Mouse (Mus musculus): ENCODE measurements at regions not wholly inside any gene's neighbourhood (a gene's known extent, or its start where the extent isn't known, plus 50 kb on each side); places are given as distances from the start of the nearest gene placed in this dataset.

DNA sequence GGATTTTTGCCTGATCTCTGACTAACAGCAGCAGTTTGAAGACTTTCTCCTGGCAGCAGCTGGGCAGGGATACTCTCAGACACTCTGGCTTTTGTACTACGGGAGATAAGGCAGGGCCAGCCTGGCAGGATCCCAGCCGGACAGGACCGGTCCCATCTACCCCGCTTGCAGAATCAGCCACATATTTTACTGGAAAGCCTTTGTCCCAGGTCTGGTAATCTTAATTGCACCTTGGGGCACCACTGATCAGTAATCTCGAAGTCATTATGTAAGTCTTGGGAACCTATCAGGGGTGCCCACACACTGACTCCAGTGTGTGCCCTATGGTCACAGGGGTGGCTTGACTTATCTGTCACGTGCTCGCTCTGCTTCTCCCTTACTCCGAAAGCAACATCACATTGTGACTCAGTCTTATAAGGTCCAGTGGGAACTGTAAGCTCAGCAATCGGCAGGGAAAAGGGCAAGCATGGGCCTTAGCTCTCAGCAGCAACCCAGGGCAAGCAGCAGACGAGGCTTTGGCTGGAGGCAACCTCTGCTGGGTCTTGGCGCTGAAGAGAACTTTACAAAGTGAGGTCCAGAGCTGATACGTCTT, 105.0 kb upstream of the Atp1a1 start:
- 85% methylated on average over 12 of the region's 12 CpGs for WGBS
- Histone ChIP-seq H3K4me1 (ENCODE audit: control insufficient read depth, insufficient read depth, insufficient read length) (no peaks in the 10 kb centered on the region; the same call in 1 of the 2 replicates), H3K27ac (ENCODE audit: insufficient read depth, low read length) (no peak overlapping the region), H3K4me3 (ENCODE audit: extremely low read depth, insufficient read depth, insufficient read length) (no peak overlapping the region), H3K27me3 (ENCODE audit: control insufficient read depth, insufficient read depth, low read length) (no peaks in the 10 kb centered on the region), H3K36me3 (ENCODE audit: control insufficient read depth, insufficient read depth, low read length) (no peaks in the 10 kb centered on the region)
- TF ChIP-seq CTCF (IDR thresholded peaks at IDR 0.05; ENCODE audit: extremely low read depth, insufficient read depth, insufficient read length, insufficient replicate concordance) (no peak), POLR2A (IDR thresholded peaks at IDR 0.05; ENCODE audit: low read depth, low read length) (no peak)
- DNase-seq (ENCODE audit: low read depth in 1 of 2, low spot score in 2 of 2), result no peak

DNA sequence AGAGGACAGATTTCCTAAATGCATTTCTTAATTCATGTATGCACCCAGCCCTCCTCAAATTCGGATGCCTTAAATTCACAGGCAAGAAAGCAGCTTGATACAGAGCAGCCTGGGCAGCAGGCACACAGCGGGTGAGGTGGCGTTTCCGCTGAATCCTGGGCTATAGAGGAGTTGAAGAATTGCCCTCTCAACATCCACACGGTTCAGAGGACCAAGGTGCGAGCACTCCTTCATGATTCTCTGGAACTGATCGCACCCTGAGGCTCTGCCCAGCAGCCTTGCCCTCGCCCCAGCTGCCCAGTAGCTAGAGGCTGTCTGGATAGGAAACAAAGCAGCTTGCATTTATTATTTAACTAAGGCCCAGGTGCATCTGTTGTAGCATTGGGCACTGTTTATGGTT, 104.3 kb upstream of the Atp1a1 start:
- no peaks in the 10 kb centered on the region for H3K4me1 ChIP-seq (ENCODE audit: control insufficient read depth, insufficient read depth, insufficient read length)
- no peak overlapping the region for H3K4me3 ChIP-seq (ENCODE audit: extremely low read depth, insufficient read depth, insufficient read length)
- WGBS, result 93% methylated on average over 8 of the region's 8 CpGs

DNA sequence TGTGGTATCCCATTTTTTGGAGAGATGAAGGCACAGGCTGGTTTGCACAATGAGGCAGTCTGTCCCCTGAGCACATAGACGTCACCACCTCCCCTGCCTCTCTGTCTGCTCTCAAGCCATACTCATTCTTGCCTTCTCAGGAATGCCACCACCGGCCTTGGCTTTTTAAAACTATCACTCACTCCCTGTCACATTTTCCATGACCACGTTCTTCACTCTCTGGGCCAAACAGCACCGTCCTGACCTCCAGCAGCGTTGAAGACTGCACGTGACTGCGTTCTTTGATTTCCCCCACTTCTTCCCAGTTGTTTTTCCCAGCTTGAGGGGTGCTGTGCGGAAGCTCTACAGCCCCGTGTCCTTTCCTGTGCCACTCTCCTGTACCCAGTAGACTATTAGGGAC, 100.4 kb upstream of the Atp1a1 start:
- Histone ChIP-seq H3K27me3 (ENCODE audit: control insufficient read depth, insufficient read depth, low read length) (no peaks in the 10 kb centered on the region), H3K4me3 (ENCODE audit: extremely low read depth, insufficient read depth, insufficient read length) (no peak overlapping the region), H3K27ac (ENCODE audit: insufficient read depth, low read length) (no peak overlapping the region), H3K4me1 (ENCODE audit: control insufficient read depth, insufficient read depth, insufficient read length) (peaks cover 5% of the 10 kb centered on the region; the same call in 1 of the 2 replicates), H3K36me3 (ENCODE audit: control insufficient read depth, insufficient read depth, low read length) (no peaks in the 10 kb centered on the region)
- TF ChIP-seq CTCF (IDR thresholded peaks at IDR 0.05; ENCODE audit: extremely low read depth, insufficient read depth, insufficient read length, insufficient replicate concordance) (no peak), POLR2A (IDR thresholded peaks at IDR 0.05; ENCODE audit: low read depth, low read length) (no peak)
- no peak for DNase-seq (ENCODE audit: low read depth in 1 of 2, low spot score in 2 of 2)
- WGBS, result 80% methylated on average over 9 of the region's 9 CpGs

More for the DNA sequence above, 104.3 kb upstream of the Atp1a1 start:
- Histone ChIP-seq H3K27ac (ENCODE audit: insufficient read depth, low read length) (no peak overlapping the region), H3K27me3 (ENCODE audit: control insufficient read depth, insufficient read depth, low read length) (no peaks in the 10 kb centered on the region), H3K36me3 (ENCODE audit: control insufficient read depth, insufficient read depth, low read length) (no peaks in the 10 kb centered on the region)
- TF ChIP-seq CTCF (IDR thresholded peaks at IDR 0.05; ENCODE audit: extremely low read depth, insufficient read depth, insufficient read length, insufficient replicate concordance) (no peak), POLR2A (IDR thresholded peaks at IDR 0.05; ENCODE audit: low read depth, low read length) (no peak)
- no peak for DNase-seq (ENCODE audit: low read depth in 1 of 2, low spot score in 2 of 2)

DNA sequence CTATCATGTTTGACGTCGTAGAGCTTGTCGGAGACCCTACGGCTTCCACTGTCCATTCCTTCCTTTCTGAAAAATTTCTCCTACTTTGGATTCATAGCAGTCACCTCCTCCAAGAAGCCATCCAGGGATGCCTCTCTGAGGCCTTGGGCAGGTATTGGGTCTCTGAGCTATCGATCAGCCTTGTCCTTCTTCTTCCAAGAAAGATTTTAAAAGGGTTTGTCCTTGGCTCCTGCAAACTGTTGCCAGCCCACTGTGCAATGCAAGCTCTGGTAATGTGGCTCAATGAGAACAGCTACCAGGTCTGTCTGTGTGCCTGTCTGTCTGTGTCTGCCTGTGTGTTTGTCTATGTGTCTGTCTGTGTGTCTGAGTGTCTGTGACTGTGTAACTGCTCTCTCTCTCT, 99.8 kb upstream of the Atp1a1 start:
- no peak for DNase-seq (ENCODE audit: low read depth in 1 of 2, low spot score in 2 of 2)
- Histone ChIP-seq H3K4me1 (ENCODE audit: control insufficient read depth, insufficient read depth, insufficient read length) (peaks cover 5% of the 10 kb centered on the region; the same call in 1 of the 2 replicates), H3K4me3 (ENCODE audit: extremely low read depth, insufficient read depth, insufficient read length) (no peak overlapping the region), H3K36me3 (ENCODE audit: control insufficient read depth, insufficient read depth, low read length) (no peaks in the 10 kb centered on the region), H3K27me3 (ENCODE audit: control insufficient read depth, insufficient read depth, low read length) (no peaks in the 10 kb centered on the region), H3K27ac (ENCODE audit: insufficient read depth, low read length) (no peak overlapping the region)
- TF ChIP-seq CTCF (IDR thresholded peaks at IDR 0.05; ENCODE audit: extremely low read depth, insufficient read depth, insufficient read length, insufficient replicate concordance) (no peak), POLR2A (IDR thresholded peaks at IDR 0.05; ENCODE audit: low read depth, low read length) (no peak)
- 94% methylated on average over 5 of the region's 5 CpGs for WGBS

DNA sequence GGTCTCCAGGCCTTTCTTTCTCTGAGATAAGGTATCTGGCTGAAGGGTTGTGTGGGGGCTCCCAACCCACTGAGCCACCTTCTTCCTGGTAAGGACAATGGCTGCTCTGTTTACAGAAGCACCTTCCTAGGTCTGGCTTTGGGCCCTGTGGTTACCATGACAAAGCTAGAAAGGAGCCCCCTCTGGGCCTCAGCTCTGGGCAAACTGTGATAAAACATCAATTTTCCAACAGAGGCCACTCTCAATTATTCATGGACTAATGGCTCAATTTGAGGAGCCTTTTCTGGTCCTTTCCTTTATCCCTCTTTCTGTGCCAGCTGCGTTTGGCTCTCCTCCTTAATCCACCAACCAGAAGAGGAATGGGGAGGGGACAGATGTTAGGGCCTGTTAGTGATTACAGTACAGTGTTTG, 97.3 kb upstream of the Atp1a1 start:
- DNase-seq (ENCODE audit: low read depth in 1 of 2, low spot score in 2 of 2), result no peak
- Histone ChIP-seq H3K27me3 (ENCODE audit: control insufficient read depth, insufficient read depth, low read length) (no peaks in the 10 kb centered on the region), H3K4me1 (ENCODE audit: control insufficient read depth, insufficient read depth, insufficient read length) (peaks cover 5% of the 10 kb centered on the region; the same call in 1 of the 2 replicates), H3K36me3 (ENCODE audit: control insufficient read depth, insufficient read depth, low read length) (no peaks in the 10 kb centered on the region), H3K27ac (ENCODE audit: insufficient read depth, low read length) (no peak overlapping the region), H3K4me3 (ENCODE audit: extremely low read depth, insufficient read depth, insufficient read length) (no peak overlapping the region)
- TF ChIP-seq POLR2A (IDR thresholded peaks at IDR 0.05; ENCODE audit: low read depth, low read length), result no peak
- TF ChIP-seq CTCF (IDR thresholded peaks at IDR 0.05; ENCODE audit: extremely low read depth, insufficient read depth, insufficient read length, insufficient replicate concordance), result no peak
- WGBS, result 75% methylated on average over 1 of the region's 1 CpGs

DNA sequence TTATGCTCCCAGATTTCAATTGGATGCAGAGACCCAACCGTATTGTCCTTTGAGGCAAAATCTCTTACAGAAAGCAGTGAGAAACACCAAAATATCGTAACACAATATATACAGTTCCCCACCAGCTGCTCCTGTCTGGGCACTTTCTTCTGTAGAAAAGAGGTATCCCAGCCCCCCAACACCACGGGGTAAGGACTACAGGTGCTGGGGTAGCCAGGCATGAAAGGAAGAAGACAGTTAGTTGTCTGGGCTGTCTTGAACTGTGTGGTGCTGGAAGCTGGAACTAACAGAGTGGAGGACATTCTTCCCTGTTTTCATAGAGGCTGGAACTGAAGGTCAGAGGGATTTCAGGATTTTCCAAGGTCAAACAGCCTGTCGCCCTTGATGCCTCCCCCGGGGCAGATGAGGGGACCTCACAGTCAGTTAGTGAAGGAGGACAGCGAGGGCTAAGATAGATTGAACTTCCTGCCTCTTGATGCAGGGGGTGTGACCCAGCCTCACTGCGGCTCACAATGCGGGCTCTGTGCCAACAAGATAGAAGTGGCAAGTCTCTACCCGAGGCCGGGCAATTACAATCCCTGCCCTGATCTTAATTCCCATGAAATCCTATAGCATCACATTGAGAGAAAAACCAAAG, 96.6 kb upstream of the Atp1a1 start:
- peak; percentile 11 to 26 for DNase-seq (ENCODE audit: low read depth in 1 of 2, low spot score in 2 of 2)
- WGBS, result 10% methylated on average over 10 of the region's 10 CpGs
- H3K27me3 ChIP-seq (ENCODE audit: control insufficient read depth, insufficient read depth, low read length), result no peaks in the 10 kb centered on the region
- TF ChIP-seq POLR2A (IDR thresholded peaks at IDR 0.05; ENCODE audit: low read depth, low read length) (no peak), CTCF (IDR thresholded peaks at IDR 0.05; ENCODE audit: extremely low read depth, insufficient read depth, insufficient read length, insufficient replicate concordance) (no peak)
- no peak overlapping the region for H3K4me3 ChIP-seq (ENCODE audit: extremely low read depth, insufficient read depth, insufficient read length)
- H3K4me1 ChIP-seq (ENCODE audit: control insufficient read depth, insufficient read depth, insufficient read length), result peaks cover 5% of the 10 kb centered on the region; the same call in 1 of the 2 replicates
- no peaks in the 10 kb centered on the region for H3K36me3 ChIP-seq (ENCODE audit: control insufficient read depth, insufficient read depth, low read length)
- H3K27ac ChIP-seq (ENCODE audit: insufficient read depth, low read length), result no peak overlapping the region
